Mouse (Mus musculus): ENCODE measurements around the gene Abcf2. TPM values are rescaled to one million over a fixed set of nuclear protein-coding genes. Genes with fewer than 3 reads are reported as not detected.

The Abcf2 gene
- total and polyA plus RNA-seq, 3 experiments, result 244 to 257 TPM; not detected in 1

- Histone ChIP-seq H3K9ac (ENCODE audit: control insufficient read depth, low read depth, low read length, poor library complexity, severe bottlenecking) (no peak overlapping the region), H3K27ac (ENCODE audit: control insufficient read depth, low read depth, low read length) (no peak overlapping the region), H3K79me2 (ENCODE audit: control insufficient read depth, insufficient read depth, low read length, poor library complexity) (no peaks in the 10 kb centered on the region), H3K4me3 (ENCODE audit: control insufficient read depth in 1 of 2, insufficient read depth in 1 of 2, low read depth in 2 of 2, low read length in 2 of 2) (no peak overlapping the region), H3K4me1 (ENCODE audit: control insufficient read depth in 1 of 2, insufficient read depth in 2 of 2, low read length in 2 of 2) (peaks cover 3 to 16% of the 10 kb centered on the region in 2 experiments; a peak in 3 of 4 replicates), H3K9me3 (replicated peaks; ENCODE audit: insufficient read depth, low read length) (no peaks in the 10 kb centered on the region), H3K27me3 (ENCODE audit: control insufficient read depth in 1 of 2, insufficient read depth in 2 of 2, low read length in 2 of 2) (peaks cover 0 to 3% of the 10 kb centered on the region in 2 experiments; a peak in 1 of 4 replicates), H3K36me3 (ENCODE audit: control insufficient read depth in 1 of 2, insufficient read depth in 2 of 2, low read length in 2 of 2) (peaks cover 0 to 15% of the 10 kb centered on the region in 2 experiments; a peak in 2 of 4 replicates)
- peak; percentile 93 for DNase-seq (ENCODE audit: low read depth, low spot score)
- no peak for TF ChIP-seq POLR2AphosphoS2 (IDR thresholded peaks at IDR 0.05; ENCODE audit: low read length)
- TF ChIP-seq POLR2A (IDR thresholded peaks at IDR 0.05; ENCODE audit: control insufficient read depth in 1 of 2, insufficient read depth in 1 of 2, low read depth in 1 of 2, low read length in 2 of 2, poor library complexity in 1 of 2), result no peak
- no peak for TF ChIP-seq ZKSCAN1 (IDR thresholded peaks at IDR 0.05; ENCODE audit: low read depth, low read length)
- no peak for TF ChIP-seq GABPA (IDR thresholded peaks at IDR 0.05; ENCODE audit: low read depth, low read length)
- no peak for TF ChIP-seq USF1 (IDR thresholded peaks at IDR 0.05; ENCODE audit: low read depth, low read length)
- TF ChIP-seq GATA1 (IDR thresholded peaks at IDR 0.05; ENCODE audit: low read depth, low read length), result no peak
- TF ChIP-seq E2F4 (IDR thresholded peaks at IDR 0.05; ENCODE audit: borderline replicate concordance, low read depth, low read length), result no peak
- peak; percentile 100 for TF ChIP-seq SMC3 (IDR thresholded peaks at IDR 0.05; ENCODE audit: low read depth, low read length)
- TF ChIP-seq EP300 (IDR thresholded peaks at IDR 0.05; ENCODE audit: low read depth in 1 of 2, low read length in 2 of 2), result 0 out of 4 replicates have a peak, but pooled peaks of 1 of the 2 experiments have one; percentile 18
- peak; percentile 39; the same call in 1 of the 2 replicates for TF ChIP-seq MXI1 (IDR thresholded peaks at IDR 0.05; ENCODE audit: low read depth, low read length)
- TF ChIP-seq CHD2 (IDR thresholded peaks at IDR 0.05; ENCODE audit: low read length), result no peak
- TF ChIP-seq RAD21 (IDR thresholded peaks at IDR 0.05; ENCODE audit: low read depth, low read length), result peak; percentile 90
- peak; percentile 38; the same call in 1 of the 2 replicates for TF ChIP-seq ZNF384 (IDR thresholded peaks at IDR 0.05; ENCODE audit: low read depth, low read length)
- no peak for TF ChIP-seq ETS1 (IDR thresholded peaks at IDR 0.05; ENCODE audit: low read depth, low read length)
- TF ChIP-seq ZMIZ1 (IDR thresholded peaks at IDR 0.05; ENCODE audit: low read depth, low read length), result no peak
- no peak for TF ChIP-seq MAFK (IDR thresholded peaks at IDR 0.05; ENCODE audit: borderline replicate concordance, low read depth, low read length)
- TF ChIP-seq MYC (IDR thresholded peaks at IDR 0.05; ENCODE audit: low read depth, low read length), result 0 out of 2 replicates have a peak, but pooled peaks have one; percentile 53
- no peak for TF ChIP-seq MEF2A (IDR thresholded peaks at IDR 0.05; ENCODE audit: extremely low read depth, insufficient replicate concordance, low read depth, low read length, poor library complexity, severe bottlenecking)
- no peak for TF ChIP-seq BHLHE40 (IDR thresholded peaks at IDR 0.05; ENCODE audit: borderline replicate concordance, low read depth, low read length)
- TF ChIP-seq HCFC1 (IDR thresholded peaks at IDR 0.05; ENCODE audit: low read depth, low read length), result peak; percentile 39; the same call in 1 of the 2 replicates
- peak; percentile 28; the same call in 1 of the 2 replicates for TF ChIP-seq JUND (IDR thresholded peaks at IDR 0.05; ENCODE audit: low read depth, low read length)
- no peak for TF ChIP-seq POLR2AphosphoS5 (IDR thresholded peaks at IDR 0.05; ENCODE audit: borderline replicate concordance, low read depth, low read length)
- no peak for TF ChIP-seq USF2 (IDR thresholded peaks at IDR 0.05; ENCODE audit: borderline replicate concordance in 1 of 2, insufficient read depth in 1 of 2, low read depth in 1 of 2, low read length in 2 of 2)
- TF ChIP-seq RCOR1 (IDR thresholded peaks at IDR 0.05; ENCODE audit: low read depth, low read length), result no peak
- no peak for TF ChIP-seq CHD1 (IDR thresholded peaks at IDR 0.05; ENCODE audit: low read depth, low read length)
- TF ChIP-seq TCF12 (IDR thresholded peaks at IDR 0.05; ENCODE audit: low read depth, low read length), result no peak
- TF ChIP-seq SIN3A (IDR thresholded peaks at IDR 0.05; ENCODE audit: low read length), result peak; percentile 68; the same call in 1 of the 2 replicates
- peak; percentile 73; the same call in 1 of the 2 replicates for TF ChIP-seq MAZ (IDR thresholded peaks at IDR 0.05; ENCODE audit: low read depth, low read length)
- 0 out of 2 replicates have a peak, but pooled peaks have one; percentile 20 for TF ChIP-seq NRF1 (IDR thresholded peaks at IDR 0.05; ENCODE audit: insufficient read depth, low read depth, low read length, poor library complexity, severe bottlenecking)
- TF ChIP-seq ZC3H11A (IDR thresholded peaks at IDR 0.05; ENCODE audit: low read depth, low read length), result peak; percentile 93
- TF ChIP-seq ELF1 (IDR thresholded peaks at IDR 0.05; ENCODE audit: low read depth, low read length), result no peak
- no peak for TF ChIP-seq MAX (IDR thresholded peaks at IDR 0.05; ENCODE audit: low read length)
- no peak for TF ChIP-seq KAT2A (conservative IDR thresholded peaks at IDR 0.05; ENCODE audit: low read depth, low read length)
- TF ChIP-seq CTCF (IDR thresholded peaks at IDR 0.05 in 2 of 3, conservative IDR thresholded peaks at IDR 0.05 in 1 of 3; ENCODE audit: control insufficient read depth in 1 of 3, insufficient read depth in 1 of 3, low read depth in 2 of 3, low read length in 3 of 3, poor library complexity in 1 of 3, severe bottlenecking in 1 of 3), result peak in 2 of 3 experiments; percentile 100; a peak in 5 of 6 replicates
- TF ChIP-seq UBTF (IDR thresholded peaks at IDR 0.05; ENCODE audit: borderline replicate concordance, insufficient read depth, low read depth, low read length), result no peak
Observed at GRCm38 (mm10) chr5:24530042-24530689, 47.1 kb downstream of the Abcf2 start.

Data from MEL (cell line).